ENCODE assay signal across 8 mouse cellular contexts in the genomic region with DNA sequence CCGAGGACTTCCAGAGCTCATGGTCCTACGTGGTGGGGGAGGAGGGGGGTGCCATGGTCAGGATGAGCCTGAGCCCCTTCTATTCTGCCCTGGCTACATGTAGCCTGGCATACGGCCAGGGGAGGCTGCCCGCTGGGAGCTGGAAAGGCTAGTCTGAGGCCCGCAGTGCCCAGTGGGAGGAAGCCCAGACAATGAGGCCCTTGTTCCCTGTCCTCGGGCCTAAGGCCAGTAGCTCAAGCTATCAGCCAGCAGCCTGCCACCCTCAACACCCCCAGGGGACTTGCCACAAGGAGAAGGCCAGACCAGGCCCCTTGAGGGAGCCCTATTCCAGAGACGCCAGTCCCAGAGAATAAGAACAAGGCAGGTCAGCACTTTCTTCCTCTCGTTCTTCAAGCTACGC. TPM values are rescaled to one million over a fixed set of nuclear protein-coding genes. Genes with fewer than 3 reads are reported as not detected.
DNase-seq lines count a peak whose midpoint lies in the region; ATAC-seq and TF ChIP-seq lines count a peak whose summit lies in the region.

No protein-coding gene starts in this region.

- no peak overlapping the region for H3K9ac ChIP-seq in lung, embryonic 15.5 days
- H3K9ac ChIP-seq in hindbrain, embryonic 14.5 days: no peak overlapping the region
- H3K9ac ChIP-seq in limb, embryonic 15.5 days: no peak overlapping the region

- H3K36me3 ChIP-seq in lung, embryonic 15.5 days: no peaks in the 10 kb centered on the region
- H3K36me3 ChIP-seq in hindbrain, embryonic 14.5 days (replicated peaks; ENCODE audit: control insufficient read depth, insufficient read depth): peaks cover 49% of the 10 kb centered on the region
- H3K36me3 ChIP-seq in limb, embryonic 15.5 days: no peaks in the 10 kb centered on the region

- H3K4me1 ChIP-seq in lung, embryonic 15.5 days: peaks cover 43% of the 10 kb centered on the region
- peaks cover 7% of the 10 kb centered on the region for H3K4me1 ChIP-seq in lung, adult 2 months (ENCODE audit: control insufficient read depth, insufficient read depth, low read length)
- 0 out of 2 replicates have a peak, but pooled peaks cover 3% of the 10 kb centered on the region for H3K4me1 ChIP-seq in cortical plate, adult 2 months (ENCODE audit: control insufficient read depth, insufficient read depth, low read length)
- peaks cover 44% of the 10 kb centered on the region for H3K4me1 ChIP-seq in hindbrain, embryonic 14.5 days (replicated peaks; ENCODE audit: control insufficient read depth, insufficient read depth, low read length)
- H3K4me1 ChIP-seq in limb, embryonic 15.5 days: peaks cover 49% of the 10 kb centered on the region

- TF ChIP-seq POLR2A in lung, adult 2 months (IDR thresholded peaks at IDR 0.05; ENCODE audit: borderline replicate concordance, extremely low read depth, low read depth, low read length): no peak
- 0 out of 2 replicates have a peak, but pooled peaks have one; percentile 6 for TF ChIP-seq POLR2A in cortical plate, adult 2 months (IDR thresholded peaks at IDR 0.05; ENCODE audit: extremely low read depth, insufficient read depth, low read length)

- H3K27me3 ChIP-seq in lung, embryonic 15.5 days: peaks cover 22% of the 10 kb centered on the region
- H3K27me3 ChIP-seq in hindbrain, embryonic 14.5 days (ENCODE audit: control insufficient read depth, insufficient read depth, low read length): peaks cover under 1% of the 10 kb centered on the region; the same call in 1 of the 2 replicates
- H3K27me3 ChIP-seq in limb, embryonic 15.5 days: peaks cover 21% of the 10 kb centered on the region

- DNase-seq in lung, adult 2 months: no peak
- peak; percentile 69 for DNase-seq in hindbrain, embryonic 14.5 days (ENCODE audit: low spot score)
- peak; percentile 63 for DNase-seq in telencephalon, adult 2 months (ENCODE audit: low read depth, low spot score)
- no peak for DNase-seq in lung, postnatal 25 days (ENCODE audit: low spot score)
- no peak for DNase-seq in thymus, postnatal 14 days

- no peak for TF ChIP-seq CTCF in lung, adult 2 months (IDR thresholded peaks at IDR 0.05; ENCODE audit: insufficient read depth, low read length)
- TF ChIP-seq CTCF in cortical plate, adult 2 months (IDR thresholded peaks at IDR 0.05; ENCODE audit: extremely low read depth, insufficient read depth, low read length): no peak

- H3K4me3 ChIP-seq in lung, embryonic 15.5 days: no peak overlapping the region
- no peak overlapping the region for H3K4me3 ChIP-seq in lung, adult 2 months (replicated peaks; ENCODE audit: extremely low read depth, low read depth, low read length)
- no peak overlapping the region for H3K4me3 ChIP-seq in cortical plate, adult 2 months (ENCODE audit: insufficient read depth, low read length)
- H3K4me3 ChIP-seq in hindbrain, embryonic 14.5 days (replicated peaks; ENCODE audit: low read length): no peak overlapping the region
- no peak overlapping the region for H3K4me3 ChIP-seq in limb, embryonic 15.5 days

- ATAC-seq in lung, embryonic 15.5 days (ENCODE audit: borderline replicate concordance, extremely low read depth, low FRiP score, low TSS enrichment): 0 out of 2 replicates have a peak, but pooled peaks have one; percentile 15
- peak; percentile 63 for ATAC-seq in hindbrain, embryonic 14.5 days (ENCODE audit: low FRiP score)
- ATAC-seq in limb, embryonic 15.5 days (ENCODE audit: insufficient number of reproducible peaks, low FRiP score, low TSS enrichment, low read depth): no peak

- peak overlapping the region; percentile 63 for H3K27ac ChIP-seq in lung, embryonic 15.5 days
- H3K27ac ChIP-seq in cortical plate, adult 2 months (ENCODE audit: insufficient read depth, low read length): peak overlapping the region; percentile 62; the same call in 1 of the 2 replicates
- H3K27ac ChIP-seq in hindbrain, embryonic 14.5 days: peak overlapping the region; percentile 74
- peak overlapping the region; percentile 38; the same call in 1 of the 2 replicates for H3K27ac ChIP-seq in limb, embryonic 15.5 days

- 0 out of 2 replicates have a peak overlapping the region, but pooled peaks have one; percentile 4 for H3K4me2 ChIP-seq in lung, embryonic 15.5 days
- H3K4me2 ChIP-seq in hindbrain, embryonic 14.5 days (replicated peaks): no peak overlapping the region
- no peak overlapping the region for H3K4me2 ChIP-seq in limb, embryonic 15.5 days

- 38% methylated on average over 9 of the region's 9 CpGs for WGBS in lung, embryonic 15.5 days
- 63% methylated on average over 9 of the region's 9 CpGs for WGBS in lung, adult 2 months
- 30% methylated on average over 9 of the region's 9 CpGs for WGBS in hindbrain, embryonic 14.5 days
- WGBS in limb, embryonic 15.5 days: 43% methylated on average over 9 of the region's 9 CpGs

- H3K9me3 ChIP-seq in lung, embryonic 15.5 days: no peaks in the 10 kb centered on the region
- H3K9me3 ChIP-seq in hindbrain, embryonic 14.5 days (ENCODE audit: control insufficient read depth, low read length): no peaks in the 10 kb centered on the region
- H3K9me3 ChIP-seq in limb, embryonic 15.5 days: no peaks in the 10 kb centered on the region

RNA-seq across cellular contexts. Expression of gene Lrrc75b, which starts 4.1 kb away (rescaled TPM):
- polyA plus RNA-seq in lung, embryonic 15.5 days (2015; fragmentation: Nextera tagmentation; extraction: Ambion mirVana): 0.72 and 1.1 TPM in 2 replicates
- polyA plus RNA-seq in lung, adult 2 months (2012; rRNA removed): 0.30 and 0.36 TPM in 2 replicates
- 8.9 and 9.9 TPM in 2 replicates for polyA plus RNA-seq in cortical plate, adult 2 months (2012; rRNA removed)
- polyA plus RNA-seq in hindbrain, embryonic 14.5 days (2014; fragmentation: Nextera tagmentation; extraction: Ambion mirVana): 34.5 and 43.5 TPM in 2 replicates
- 3.5 TPM in 2 replicates for polyA plus RNA-seq in limb, embryonic 15.5 days (2015; fragmentation: Nextera tagmentation; extraction: Ambion mirVana)

RNA-seq across cellular contexts. Expression of gene Ggt1, which starts 5.4 kb away (rescaled TPM):
- 1.2 and 2.0 TPM in 2 replicates for polyA plus RNA-seq in lung, embryonic 15.5 days (2015; fragmentation: Nextera tagmentation; extraction: Ambion mirVana)
- polyA plus RNA-seq in lung, adult 2 months (2012; rRNA removed): 1.8 and 2.2 TPM in 2 replicates
- 3.8 and 4.7 TPM in 2 replicates for polyA plus RNA-seq in cortical plate, adult 2 months (2012; rRNA removed)
- polyA plus RNA-seq in hindbrain, embryonic 14.5 days (2014; fragmentation: Nextera tagmentation; extraction: Ambion mirVana): 1.6 and 1.7 TPM in 2 replicates
- polyA plus RNA-seq in limb, embryonic 15.5 days (2015; fragmentation: Nextera tagmentation; extraction: Ambion mirVana): 0.67 and 0.93 TPM in 2 replicates

RNA-seq across cellular contexts. Expression of gene Ggt5, which starts 33.1 kb away (rescaled TPM):
- polyA plus RNA-seq in lung, embryonic 15.5 days (2015; fragmentation: Nextera tagmentation; extraction: Ambion mirVana): 1.3 and 2.9 TPM in 2 replicates
- polyA plus RNA-seq in lung, adult 2 months (2012; rRNA removed): 35.5 and 39.7 TPM in 2 replicates
- 4.9 and 5.8 TPM in 2 replicates for polyA plus RNA-seq in cortical plate, adult 2 months (2012; rRNA removed)
- polyA plus RNA-seq in hindbrain, embryonic 14.5 days (2014; fragmentation: Nextera tagmentation; extraction: Ambion mirVana): 2.1 and 2.7 TPM in 2 replicates
- 1.6 and 2.9 TPM in 2 replicates for polyA plus RNA-seq in limb, embryonic 15.5 days (2015; fragmentation: Nextera tagmentation; extraction: Ambion mirVana)

RNA-seq across cellular contexts. Expression of gene Gucd1, which starts 38.3 kb away (rescaled TPM):
- polyA plus RNA-seq in lung, embryonic 15.5 days (2015; fragmentation: Nextera tagmentation; extraction: Ambion mirVana): 23.6 and 24.5 TPM in 2 replicates
- polyA plus RNA-seq in lung, adult 2 months (2012; rRNA removed): 37.0 and 49.1 TPM in 2 replicates
- 14.3 and 16.0 TPM in 2 replicates for polyA plus RNA-seq in cortical plate, adult 2 months (2012; rRNA removed)
- polyA plus RNA-seq in hindbrain, embryonic 14.5 days (2014; fragmentation: Nextera tagmentation; extraction: Ambion mirVana): 23.5 and 23.9 TPM in 2 replicates
- 26.1 and 27.6 TPM in 2 replicates for polyA plus RNA-seq in limb, embryonic 15.5 days (2015; fragmentation: Nextera tagmentation; extraction: Ambion mirVana)

RNA-seq across cellular contexts. Expression of gene Snrpd3, which starts 38.7 kb away (rescaled TPM):
- polyA plus RNA-seq in lung, embryonic 15.5 days (2015; fragmentation: Nextera tagmentation; extraction: Ambion mirVana): 142 and 158 TPM in 2 replicates
- polyA plus RNA-seq in lung, adult 2 months (2012; rRNA removed): 11.5 and 17.2 TPM in 2 replicates
- polyA plus RNA-seq in cortical plate, adult 2 months (2012; rRNA removed): 43.7 and 44.6 TPM in 2 replicates
- polyA plus RNA-seq in hindbrain, embryonic 14.5 days (2014; fragmentation: Nextera tagmentation; extraction: Ambion mirVana): 118 and 119 TPM in 2 replicates
- polyA plus RNA-seq in limb, embryonic 15.5 days (2015; fragmentation: Nextera tagmentation; extraction: Ambion mirVana): 139 and 152 TPM in 2 replicates

Comparison
In these comparisons a context has a peak if more than half of its experiments do, and no peak if none do; other contexts are left out.
1. DNase-seq: peak in hindbrain, embryonic 14.5 days (single experiment) and telencephalon, adult 2 months (single experiment); none in lung, adult 2 months (single experiment), lung, postnatal 25 days (single experiment) and thymus, postnatal 14 days (single experiment).
2. Peak in every context shown above with its lines, with median percentiles within 50 percentile points of each other: H3K27ac ChIP-seq.